Mouse (Mus musculus) liver, embryonic 12.5 days (tissue): ENCODE measurements at regions not wholly inside any gene's neighbourhood (a gene's known extent, or its start where the extent isn't known, plus 50 kb on each side); places are given as distances from the start of the nearest gene placed in this dataset.
A peak's percentile ranks its signal among the peaks of the same experiment; 100 is the strongest.
"Not testable (repeated sequence)": the region's sequence is repeated elsewhere in the genome, so short reads cannot be mapped to it uniquely, and the experiment has no call there.

Experiments
- ATAC-seq: fragments of 200-750 bp; cut with Nextera tagmentation; 2 replicates; pipeline ENCODE4 v1.8.0; 2017; ENCODE audit warnings: moderate number of reproducible peaks, mild to moderate bottlenecking, moderate library complexity
- H3K27ac ChIP-seq: fragments of 300-500 bp; sonication (generic); 2 replicates; pipeline ENCODE4 v1.5.1; 2016; ENCODE audit warnings: mild to moderate bottlenecking
- H3K27me3 ChIP-seq: fragments of 300-500 bp; sonication (generic); replicated peaks from 2 replicates; pipeline ENCODE4 v1.6.1; 2016; ENCODE audit warnings: mild to moderate bottlenecking, moderate library complexity
- H3K36me3 ChIP-seq: fragments of 300-500 bp; sonication (generic); 2 replicates; pipeline ENCODE4 v1.6.1; 2016; ENCODE audit warnings: mild to moderate bottlenecking, moderate library complexity
- H3K4me1 ChIP-seq: fragments of 300-500 bp; sonication (generic); 2 replicates; pipeline ENCODE4 v1.6.1; 2016
- H3K4me2 ChIP-seq: fragments of 300-500 bp; sonication (generic); 2 replicates; pipeline ENCODE4 v1.6.1; 2016; ENCODE audit warnings: mild to moderate bottlenecking, moderate library complexity
- H3K4me3 ChIP-seq: fragments of 300-500 bp; sonication (generic); 2 replicates; pipeline ENCODE4 v1.5.1; 2016; ENCODE audit warnings: mild to moderate bottlenecking, moderate library complexity
- H3K9ac ChIP-seq: fragments of 300-500 bp; sonication (generic); 2 replicates; pipeline ENCODE4 v1.6.1; 2016; ENCODE audit warnings: mild to moderate bottlenecking, moderate library complexity
- H3K9me3 ChIP-seq: fragments of 300-500 bp; sonication (generic); replicated peaks from 2 replicates; pipeline ENCODE4 v1.6.1; 2016; ENCODE audit warnings: mild to moderate bottlenecking, moderate library complexity
- WGBS: fragments of 180-500 bp; shearing (Covaris S2); methylation state at CpG from one replicate; pipeline ENCODE4 v1.1.7; 2016; ENCODE audit not compliant: insufficient replicate concordance; 5-methylcytosine and 5-hydroxymethylcytosine counted together

DNA sequence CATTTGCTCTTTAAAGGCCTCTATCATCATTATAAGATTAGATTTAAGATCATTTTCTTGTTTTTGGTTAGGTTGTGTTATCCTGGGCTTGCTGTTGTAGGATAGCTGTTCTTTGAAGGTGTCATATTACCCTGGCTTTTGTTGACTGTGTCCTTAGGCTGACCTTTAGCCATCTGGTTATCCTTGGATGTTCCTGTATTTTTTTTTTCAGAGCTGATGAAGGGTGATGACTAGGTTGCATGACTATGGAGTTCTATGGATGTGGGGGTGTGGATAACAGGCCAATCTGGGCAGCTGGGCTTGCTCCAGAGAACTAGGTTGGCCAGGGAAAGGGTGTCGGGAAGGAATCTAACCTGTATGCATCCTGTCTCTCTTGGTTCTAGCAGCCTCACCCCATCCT lies 74.2 kb downstream of the Dmrta1 start:
- 47% methylated on average over 1 of the region's 1 CpGs for WGBS
- Histone ChIP-seq H3K27me3 (no peaks in the 10 kb centered on the region), H3K4me1 (no peaks in the 10 kb centered on the region), H3K27ac (no peak overlapping the region), H3K9me3 (no peaks in the 10 kb centered on the region), H3K9ac (no peak overlapping the region), H3K4me2 (no peak overlapping the region), H3K4me3 (no peak overlapping the region), H3K36me3 (no peaks in the 10 kb centered on the region)
- ATAC-seq: no peak

DNA sequence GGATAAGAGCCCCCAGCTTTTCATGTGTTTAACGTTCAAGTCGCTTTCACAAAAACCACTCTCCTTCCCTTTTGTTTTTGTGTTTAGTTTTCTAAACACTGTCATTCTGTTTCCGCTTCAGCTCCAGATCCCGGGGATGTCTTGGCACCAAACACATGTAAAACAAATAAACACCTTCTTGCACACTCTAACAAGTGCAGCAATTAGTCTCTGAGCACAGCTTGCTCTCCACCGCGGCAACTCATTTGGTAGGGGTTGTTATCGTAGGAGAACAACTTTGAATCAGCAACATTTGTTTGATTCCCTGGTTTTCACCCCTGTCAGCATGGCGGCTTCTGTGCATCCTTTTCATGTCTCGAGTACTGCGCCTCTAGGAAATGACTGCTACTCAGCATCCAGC lies 97.0 kb downstream of the Dmrta1 start:
- Histone ChIP-seq H3K4me1 (no peaks in the 10 kb centered on the region), H3K36me3 (no peaks in the 10 kb centered on the region), H3K4me3 (no peak overlapping the region), H3K27ac (no peak overlapping the region), H3K9ac (no peak overlapping the region), H3K4me2 (no peak overlapping the region), H3K27me3 (no peaks in the 10 kb centered on the region), H3K9me3 (no peaks in the 10 kb centered on the region)
- ATAC-seq: no peak
- 66% methylated on average over 10 of the region's 10 CpGs for WGBS

GRCm38 (mm10) chr4:89781487-89781886 lies 102.3 kb downstream of the Dmrta1 start:
- Histone ChIP-seq H3K4me2 (no peak overlapping the region), H3K36me3 (no peaks in the 10 kb centered on the region), H3K4me3 (no peak overlapping the region), H3K4me1 (no peaks in the 10 kb centered on the region), H3K9me3 (no peaks in the 10 kb centered on the region), H3K9ac (no peak overlapping the region), H3K27me3 (no peaks in the 10 kb centered on the region), H3K27ac (no peak overlapping the region)
- WGBS: 61% methylated on average over 1 of the region's 1 CpGs
- ATAC-seq: no peak

- no peak for ATAC-seq
- 81% methylated on average over 7 of the region's 7 CpGs for WGBS
- no peaks in the 10 kb centered on the region for H3K9me3 ChIP-seq
- H3K4me2 ChIP-seq: no peak overlapping the region
- no peaks in the 10 kb centered on the region for H3K36me3 ChIP-seq
- no peaks in the 10 kb centered on the region for H3K4me1 ChIP-seq
- H3K9ac ChIP-seq: no peak overlapping the region
- no peak overlapping the region for H3K27ac ChIP-seq
- H3K4me3 ChIP-seq: no peak overlapping the region
- no peaks in the 10 kb centered on the region for H3K27me3 ChIP-seq
Observed at GRCm38 (mm10) chr4:89816823-89817222, 137.6 kb downstream of the Dmrta1 start.

DNA sequence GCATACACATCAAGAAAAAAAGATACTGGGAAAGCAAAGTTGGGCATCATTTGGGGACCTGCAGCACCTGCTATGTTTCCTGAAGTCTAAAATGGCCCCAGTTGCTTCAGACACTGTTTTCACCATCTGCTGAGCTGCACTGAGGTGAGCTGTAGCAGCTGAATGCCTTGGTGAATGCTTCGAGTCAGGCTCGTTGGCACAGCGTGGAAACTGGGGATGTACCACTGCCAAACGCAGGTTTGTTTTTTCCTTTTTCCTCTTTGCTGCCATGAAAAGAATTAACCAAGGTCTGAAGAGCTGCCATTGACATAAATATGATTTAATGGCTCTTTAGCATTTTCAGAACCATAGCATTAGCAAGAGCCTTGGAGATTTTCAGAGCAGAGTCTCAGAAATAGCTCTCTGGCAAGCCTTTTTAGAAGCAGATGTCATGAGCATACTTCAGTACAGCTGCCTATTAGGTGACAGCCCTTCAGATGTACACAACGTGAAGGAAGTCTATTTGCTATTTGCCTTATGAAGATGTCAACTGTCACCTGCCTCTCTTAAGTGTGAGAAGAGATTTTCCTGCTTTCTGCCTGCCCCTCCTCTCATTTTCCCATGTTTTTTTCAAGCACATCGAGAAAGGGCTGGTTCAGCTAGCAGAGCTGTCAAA lies 155.4 kb downstream of the Dmrta1 start:
- no peaks in the 10 kb centered on the region for H3K27me3 ChIP-seq
- H3K4me2 ChIP-seq: no peak overlapping the region
- H3K9me3 ChIP-seq: no peaks in the 10 kb centered on the region
- H3K4me3 ChIP-seq: no peak overlapping the region
- WGBS: 48% methylated on average over 6 of the region's 6 CpGs
- H3K36me3 ChIP-seq: no peaks in the 10 kb centered on the region
- no peak overlapping the region for H3K9ac ChIP-seq
- H3K27ac ChIP-seq: no peak overlapping the region
- H3K4me1 ChIP-seq: no peaks in the 10 kb centered on the region
- no peak for ATAC-seq

DNA sequence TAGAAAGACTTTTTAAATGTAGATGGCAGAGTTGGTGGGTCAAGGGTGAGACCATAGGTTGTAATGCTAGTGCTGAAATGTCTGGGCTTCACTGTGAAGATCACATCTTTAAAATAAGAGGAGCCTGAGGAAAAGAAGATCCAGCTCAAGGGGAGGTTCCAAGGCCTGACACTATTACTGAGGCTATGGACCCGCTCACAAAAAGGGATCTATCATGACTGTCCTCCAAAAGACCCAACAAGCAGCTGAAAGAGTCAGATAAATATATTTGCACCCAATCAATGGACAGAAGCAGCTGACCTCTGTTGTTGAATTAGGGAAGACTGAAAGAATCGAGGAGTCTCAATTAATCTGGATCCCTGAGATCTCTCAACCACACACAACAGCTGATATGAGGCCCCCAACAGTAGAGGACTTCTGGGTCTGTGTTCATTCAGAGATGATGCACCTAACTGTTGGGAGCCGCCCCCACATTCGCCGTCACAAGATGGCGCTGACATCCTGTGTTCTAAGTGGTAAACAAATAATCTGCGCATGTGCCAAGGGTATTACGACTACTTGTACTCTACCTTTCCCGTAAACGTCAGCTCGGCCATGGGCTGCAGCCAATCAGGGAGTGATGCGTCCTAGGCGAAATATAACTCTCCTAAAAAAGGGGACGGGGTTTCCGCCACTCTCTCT lies 196.3 kb downstream of the Dmrta1 start:
- not testable (repeated sequence) for H3K4me1 ChIP-seq, H3K4me3 ChIP-seq, H3K9me3 ChIP-seq, H3K27me3 ChIP-seq, H3K4me2 ChIP-seq, H3K36me3 ChIP-seq, H3K9ac ChIP-seq, H3K27ac ChIP-seq
- peak; percentile 32; the same call in 1 of the 2 replicates for ATAC-seq
- WGBS: 24% methylated on average over 9 of the region's 15 CpGs

GRCm38 (mm10) chr4:89876131-89876530 lies 196.9 kb downstream of the Dmrta1 start:
- ATAC-seq, H3K4me1 ChIP-seq, H3K36me3 ChIP-seq, H3K9me3 ChIP-seq, H3K27me3 ChIP-seq, H3K27ac ChIP-seq, H3K9ac ChIP-seq: not testable (repeated sequence)
- Histone ChIP-seq H3K4me2 (peak overlapping the region; percentile 46), H3K4me3 (0 out of 2 replicates have a peak overlapping the region, but pooled peaks have one; percentile 22)
- 39% methylated on average over 8 of the region's 14 CpGs for WGBS

GRCm38 (mm10) chr4:89881083-89881482 lies 201.8 kb downstream of the Dmrta1 start:
- WGBS: 52% methylated on average over 3 of the region's 3 CpGs
- Histone ChIP-seq H3K27ac (no peak overlapping the region), H3K36me3 (no peaks in the 10 kb centered on the region), H3K9ac (no peak overlapping the region), H3K4me1 (no peaks in the 10 kb centered on the region), H3K4me2 (no peak overlapping the region), H3K4me3 (no peak overlapping the region), H3K9me3 (no peaks in the 10 kb centered on the region), H3K27me3 (no peaks in the 10 kb centered on the region)
- ATAC-seq: no peak

- H3K27me3 ChIP-seq: no peaks in the 10 kb centered on the region
- H3K4me3 ChIP-seq: no peak overlapping the region
- H3K9me3 ChIP-seq: no peaks in the 10 kb centered on the region
- H3K4me1 ChIP-seq: no peaks in the 10 kb centered on the region
- no peak for ATAC-seq
- H3K9ac ChIP-seq: no peak overlapping the region
- H3K27ac ChIP-seq: no peak overlapping the region
- H3K4me2 ChIP-seq: no peak overlapping the region
- H3K36me3 ChIP-seq: no peaks in the 10 kb centered on the region
Observed at GRCm38 (mm10) chr4:89909622-89910021, 230.4 kb downstream of the Dmrta1 start.

DNA sequence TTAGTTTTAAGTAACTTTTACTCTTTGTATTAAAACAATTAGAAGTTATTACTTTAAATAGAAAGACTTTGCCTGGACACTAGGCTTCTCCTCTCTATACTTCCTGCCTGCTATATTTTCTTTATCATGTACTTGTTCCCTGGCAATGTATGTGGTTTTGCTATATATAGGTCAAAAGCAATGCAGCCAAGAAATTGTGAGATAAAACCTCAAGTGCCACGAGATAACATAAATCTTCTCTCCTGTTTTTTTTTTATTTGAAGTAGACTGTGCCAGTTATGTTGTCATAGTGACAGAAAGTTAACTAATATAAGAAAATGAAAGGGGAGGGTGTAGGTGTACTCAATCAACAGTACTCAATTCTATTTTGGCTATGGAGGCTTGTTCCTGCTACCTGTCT lies 258.4 kb downstream of the Dmrta1 start:
- H3K4me1 ChIP-seq: no peaks in the 10 kb centered on the region
- H3K9ac ChIP-seq: no peak overlapping the region
- H3K4me2 ChIP-seq: no peak overlapping the region
- ATAC-seq: no peak
- 40% methylated on average over 1 of the region's 1 CpGs for WGBS
- H3K9me3 ChIP-seq: no peaks in the 10 kb centered on the region
- H3K4me3 ChIP-seq: no peak overlapping the region
- no peaks in the 10 kb centered on the region for H3K27me3 ChIP-seq
- no peak overlapping the region for H3K27ac ChIP-seq
- no peaks in the 10 kb centered on the region for H3K36me3 ChIP-seq

DNA sequence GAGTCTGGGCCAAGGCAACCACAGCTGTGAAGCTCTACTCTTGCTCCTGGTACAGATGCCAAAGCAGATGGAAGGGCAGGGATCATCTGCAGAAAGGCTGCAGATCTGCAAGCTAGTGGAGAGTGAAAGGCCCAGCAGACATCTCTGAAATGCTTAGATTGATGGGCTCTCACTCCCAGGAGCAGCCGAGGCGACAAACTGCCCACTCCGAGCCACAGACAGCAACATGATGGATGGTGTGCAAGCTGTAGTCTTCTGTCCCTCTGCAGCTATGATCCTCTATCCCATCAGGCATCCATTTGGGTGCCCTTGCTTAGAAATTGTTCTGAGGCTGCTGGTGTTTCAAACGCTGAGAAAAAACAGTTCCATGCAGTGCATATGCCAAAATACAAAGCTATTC lies 262.1 kb downstream of the Dmrta1 start:
- Histone ChIP-seq H3K36me3 (no peaks in the 10 kb centered on the region), H3K4me1 (no peaks in the 10 kb centered on the region), H3K9me3 (no peaks in the 10 kb centered on the region), H3K4me3 (no peak overlapping the region), H3K27ac (no peak overlapping the region), H3K4me2 (no peak overlapping the region), H3K27me3 (no peaks in the 10 kb centered on the region), H3K9ac (no peak overlapping the region)
- 52% methylated on average over 4 of the region's 4 CpGs for WGBS
- ATAC-seq: no peak

DNA sequence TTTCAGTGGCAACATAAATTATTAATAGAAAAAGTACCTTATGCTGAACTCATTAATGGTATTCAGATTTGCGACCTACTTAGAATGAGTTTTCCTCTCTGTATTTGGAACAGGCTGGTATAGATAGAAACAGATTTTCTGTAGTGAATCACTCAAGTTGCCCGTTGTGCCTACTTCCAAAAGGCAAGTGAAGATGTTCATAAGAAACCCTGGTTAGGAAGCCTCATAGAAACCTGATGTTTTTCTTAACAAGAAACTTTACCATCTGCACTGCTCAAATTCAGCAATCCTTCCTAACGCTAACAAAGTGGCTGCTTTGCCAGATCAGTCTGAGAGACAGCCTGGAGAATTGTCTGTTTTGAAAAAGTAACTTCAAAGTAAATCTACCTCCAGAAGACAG lies 242.5 kb upstream of the Zfp352 start:
- H3K4me3 ChIP-seq: no peak overlapping the region
- no peaks in the 10 kb centered on the region for H3K36me3 ChIP-seq
- H3K4me1 ChIP-seq: no peaks in the 10 kb centered on the region
- no peak for ATAC-seq
- H3K9me3 ChIP-seq: no peaks in the 10 kb centered on the region
- H3K4me2 ChIP-seq: no peak overlapping the region
- H3K27ac ChIP-seq: no peak overlapping the region
- H3K27me3 ChIP-seq: no peaks in the 10 kb centered on the region
- 64% methylated on average over 3 of the region's 3 CpGs for WGBS
- no peak overlapping the region for H3K9ac ChIP-seq

GRCm38 (mm10) chr4:90003413-90003812 lies 215.2 kb upstream of the Zfp352 start:
- Histone ChIP-seq H3K4me1 (no peaks in the 10 kb centered on the region), H3K36me3 (no peaks in the 10 kb centered on the region), H3K27ac (no peak overlapping the region), H3K9ac (no peak overlapping the region), H3K27me3 (no peaks in the 10 kb centered on the region), H3K4me2 (no peak overlapping the region), H3K9me3 (no peaks in the 10 kb centered on the region), H3K4me3 (no peak overlapping the region)
- 55% methylated on average over 3 of the region's 3 CpGs for WGBS
- no peak for ATAC-seq
